Mouse (Mus musculus) bone marrow, adult 2 months (tissue): ENCODE data around the gene Tmem167b.

ENCODE experiments used
- CTCF ChIP-seq: fragments of 200-500 bp; IDR thresholded peaks from 2 replicates; pipeline ENCODE4 v1.5.1; 2011; ENCODE audit warnings: low read length, control low read depth; ENCODE audit not compliant: control insufficient read depth, insufficient read depth
- POLR2A ChIP-seq: fragments of 200-500 bp; IDR thresholded peaks from 2 replicates; pipeline ENCODE4 v1.6.1; 2011; ENCODE audit warnings: low read depth, mild to moderate bottlenecking, control low read depth, low read length, borderline replicate concordance; ENCODE audit not compliant: control insufficient read depth

DNA sequence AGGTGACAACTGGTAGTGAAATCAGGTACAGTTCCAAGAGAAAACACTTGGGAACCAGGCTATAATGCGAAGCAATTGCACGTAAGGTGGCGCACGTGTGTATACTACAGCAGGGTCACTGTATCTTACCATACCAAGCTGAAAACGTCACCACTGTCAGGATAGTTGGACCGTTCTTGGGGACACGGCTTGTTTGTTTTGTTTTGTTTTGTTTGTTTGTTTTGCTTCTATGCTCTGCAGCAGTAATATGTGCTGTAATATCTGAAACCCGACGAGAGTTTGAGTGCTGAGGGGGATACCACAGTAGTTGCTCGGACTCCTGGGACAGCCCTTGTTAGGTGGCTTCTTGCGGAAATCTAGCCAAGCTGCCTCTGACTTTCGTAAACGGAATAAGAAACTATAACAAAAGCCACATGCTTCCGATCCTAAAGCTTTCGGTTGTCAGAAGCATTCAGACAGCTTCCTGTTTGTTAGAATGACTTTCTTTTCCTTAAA lies 558 bp upstream of the Tmem167b start:
- TF ChIP-seq CTCF (no peak), POLR2A (no peak)
